Mouse (Mus musculus): ENCODE data around the gene Zranb3.

DNA sequence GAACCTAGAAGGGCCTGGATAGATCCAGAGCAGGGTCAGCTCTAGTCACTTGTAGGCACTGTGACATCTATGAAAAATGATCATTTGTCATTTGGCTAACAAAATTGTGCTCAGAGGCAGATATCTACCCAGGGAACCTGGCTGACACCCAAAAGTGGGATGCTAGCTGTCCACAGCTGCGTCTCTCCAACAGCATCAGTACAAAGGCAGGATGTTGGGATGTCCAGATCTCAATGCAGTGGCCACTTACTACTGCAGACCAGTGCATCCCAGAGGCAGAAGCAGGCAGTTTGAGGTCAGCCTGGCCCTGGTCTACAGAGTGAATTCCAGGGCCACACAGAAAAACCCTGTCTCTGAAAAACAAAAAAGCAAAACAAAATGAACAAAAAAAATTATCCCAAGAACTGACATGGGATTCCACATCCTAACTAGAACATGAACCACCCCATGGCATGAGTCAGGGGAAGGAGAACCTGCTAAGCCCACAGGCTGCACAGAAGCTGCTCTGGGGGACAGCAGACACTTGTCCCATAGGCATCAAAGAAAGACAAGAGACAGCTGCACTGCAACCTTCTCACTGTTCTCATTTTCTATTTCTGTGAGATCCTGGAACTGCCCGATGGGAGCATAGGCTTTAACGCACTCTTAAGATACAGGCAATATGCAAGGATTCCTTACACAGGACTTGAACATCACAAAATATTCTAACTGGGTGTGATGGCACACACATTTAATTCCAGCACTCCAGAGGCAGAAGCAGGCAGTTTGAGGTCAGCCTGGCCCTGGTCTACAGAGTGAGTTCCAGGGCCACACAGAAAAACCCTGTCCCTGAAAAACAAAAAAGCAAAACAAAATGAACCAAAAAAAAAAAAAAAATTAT is 156.9 kb downstream of the Zranb3 start:
- TF ChIP-seq POLR2A (IDR thresholded peaks at IDR 0.05; ENCODE audit: low read depth, low read length): no peak
- no peak for TF ChIP-seq CTCF (IDR thresholded peaks at IDR 0.05; ENCODE audit: extremely low read depth, insufficient read length, insufficient replicate concordance, low read depth, low read length)
